Mouse (Mus musculus) thymus, postnatal 0 days (tissue): ENCODE results near the gene Arhgef3. TPM values are rescaled to one million over a fixed set of nuclear protein-coding genes. Genes with fewer than 3 reads are reported as not detected.
"Not testable (repeated sequence)": the region's sequence is repeated elsewhere in the genome, so short reads cannot be mapped to it uniquely, and the experiment has no call there.

ENCODE experiments used
- DNase-seq: peaks from one replicate; pipeline ENCODE4 v3.0.0-alpha.2; 2015; ENCODE audit warnings: low spot score
- polyA plus RNA-seq: library from polyadenylated mRNA; unstranded; fragments of >200 nt; fragmentation: Nextera tagmentation; extraction: Ambion mirVana; gene quantifications from 2 replicates; pipeline ENCODE4 v1.2.1, GENCODE M21; 2015

Arhgef3 gene
- polyA plus RNA-seq, 1 experiment from 2014 or later, result 24.1 TPM

DNA sequence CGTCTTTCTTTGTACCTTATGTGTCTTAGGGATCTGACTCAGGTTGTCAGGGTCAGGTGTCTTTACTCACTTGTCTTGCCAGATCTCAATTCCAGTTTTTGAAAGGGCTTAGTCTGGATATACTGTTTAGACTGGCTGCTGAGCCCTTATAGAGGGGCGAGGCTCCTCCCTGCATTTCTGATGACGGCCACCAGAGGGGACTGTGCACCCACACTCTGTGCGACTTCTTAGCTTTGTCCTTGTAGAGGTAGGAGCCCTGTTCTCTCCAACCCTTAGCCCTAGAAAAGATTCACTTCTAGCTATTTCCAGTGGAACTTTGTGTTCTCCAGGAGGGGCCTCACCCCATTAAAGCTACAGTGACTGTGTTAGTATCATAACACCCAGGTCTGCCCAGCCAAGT, 72.3 kb downstream of the Arhgef3 start:
- DNase-seq, result peak; percentile 84

DNA sequence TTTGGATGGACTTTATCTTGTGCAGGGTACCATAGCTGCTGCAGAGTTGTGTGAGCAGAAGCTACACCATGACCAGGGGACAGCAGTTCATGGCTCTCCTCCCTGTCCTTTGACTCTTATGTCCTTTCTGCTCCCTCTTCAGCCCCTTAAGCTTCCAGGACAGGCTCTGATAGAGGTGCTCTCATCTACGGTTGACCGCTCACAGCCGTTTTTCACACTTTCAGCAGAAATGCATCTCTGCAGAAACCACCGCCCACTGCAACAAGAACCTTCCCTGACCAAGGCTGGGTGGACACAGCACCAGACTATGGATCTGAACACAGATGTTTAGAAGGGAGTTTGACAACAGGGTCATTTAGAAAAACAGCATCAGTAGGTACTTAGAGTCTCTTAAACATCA, 73.2 kb downstream of the Arhgef3 start:
- no peak for DNase-seq

DNA sequence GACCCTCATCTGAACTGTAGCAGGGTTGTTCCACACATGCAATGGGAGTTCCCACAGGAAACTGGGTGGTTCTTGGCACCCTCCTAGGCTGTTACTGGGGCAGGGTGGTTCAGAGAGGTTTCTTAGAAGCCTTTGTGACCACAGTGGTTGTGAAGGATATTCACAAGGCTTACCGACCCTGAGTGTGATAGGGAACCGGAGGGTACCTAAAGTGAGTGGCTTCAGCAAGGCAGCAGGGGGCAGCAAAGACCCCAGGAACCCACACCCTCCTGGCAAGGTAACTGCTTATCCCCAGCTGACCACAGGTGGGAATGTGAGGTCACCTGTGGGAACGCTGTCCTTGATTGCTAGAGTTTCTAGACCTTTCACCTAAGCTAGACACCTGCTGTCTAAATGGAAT, 77.8 kb downstream of the Arhgef3 start:
- DNase-seq, result peak; percentile 64

DNA sequence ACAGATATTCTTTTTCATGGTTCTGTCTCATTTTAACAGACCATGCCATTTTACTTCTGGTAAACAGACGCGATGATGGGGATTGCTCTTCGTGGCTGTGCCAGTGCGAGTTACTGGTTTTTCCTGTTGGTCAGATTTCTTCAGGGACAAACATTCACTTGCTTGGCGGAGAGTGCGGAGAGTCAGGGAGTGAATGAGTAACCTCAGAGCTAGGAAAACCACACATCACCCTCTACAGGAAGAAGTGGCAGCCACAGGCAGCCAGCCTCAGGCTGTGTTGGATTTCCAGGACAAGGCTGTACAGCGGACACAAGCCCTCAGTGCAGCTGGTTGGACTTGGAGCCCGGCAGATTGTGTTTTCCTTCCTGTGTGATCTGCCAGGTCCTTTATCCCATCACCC, 82.3 kb downstream of the Arhgef3 start:
- DNase-seq, result no peak

DNA sequence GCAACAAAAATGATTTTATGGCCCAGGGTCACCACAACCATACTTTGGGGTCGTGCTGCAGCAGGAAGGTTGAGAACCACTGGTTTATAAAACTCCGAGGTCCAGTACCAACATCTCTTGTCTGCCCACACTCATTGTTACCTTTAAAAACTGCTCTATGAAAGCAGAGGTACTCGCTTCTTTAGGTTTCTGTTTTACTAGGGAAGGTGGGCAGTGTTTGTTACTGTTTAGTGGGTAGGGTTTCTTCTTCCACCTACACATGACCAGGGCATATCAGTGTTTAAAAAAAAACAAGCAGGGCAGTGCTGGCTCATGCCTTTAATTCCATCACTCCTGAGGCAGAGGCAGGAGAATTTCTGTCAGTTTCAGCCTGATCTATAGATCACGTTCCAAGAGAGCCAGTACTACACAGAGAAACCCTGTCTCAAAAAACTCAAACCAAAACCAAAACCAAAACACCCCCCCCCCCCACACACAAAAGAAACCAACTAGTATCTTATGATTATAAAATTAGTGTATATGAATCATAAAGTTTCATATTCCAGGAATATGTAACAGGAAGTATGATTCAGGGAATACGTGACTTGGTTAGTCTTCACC, 83.9 kb downstream of the Arhgef3 start:
- DNase-seq, result no peak

DNA sequence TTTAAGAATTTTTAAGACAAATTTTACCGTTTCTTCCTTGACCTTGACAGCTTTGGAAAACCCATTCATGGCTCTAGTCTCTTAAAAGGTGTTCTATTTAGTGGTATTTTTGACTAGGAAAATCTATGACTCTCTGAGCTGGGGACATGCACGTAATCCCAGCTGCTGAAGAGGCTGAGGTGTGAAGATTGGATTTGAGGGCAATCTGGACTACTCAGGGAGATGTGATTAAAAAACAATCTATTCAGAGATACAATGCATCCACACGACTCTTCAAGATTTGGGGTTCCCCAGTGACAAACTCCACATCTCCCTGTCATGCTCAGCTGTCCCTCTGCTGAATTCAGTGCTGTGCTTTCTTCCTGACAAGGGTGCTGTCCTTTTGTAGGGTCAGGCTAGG, 84.4 kb downstream of the Arhgef3 start:
- DNase-seq, result no peak

DNA sequence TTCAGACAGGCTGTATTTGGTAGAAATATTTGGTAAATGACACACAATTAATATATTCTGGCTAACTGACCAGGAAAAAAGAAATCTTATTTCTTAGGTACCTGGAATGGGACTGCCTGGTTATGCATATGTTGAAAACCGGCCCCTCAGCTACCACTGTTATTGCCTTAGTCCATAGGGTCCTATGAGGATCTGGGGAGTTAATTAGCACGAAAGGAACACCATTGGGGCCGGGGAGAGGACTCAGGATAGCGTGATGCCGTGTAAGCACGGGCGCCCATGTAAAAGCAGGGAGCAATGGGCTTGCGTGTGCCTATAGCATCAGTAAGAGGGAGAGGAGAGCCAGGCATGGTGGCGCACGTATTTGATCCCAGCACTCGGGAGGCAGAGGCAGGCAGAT, 85.2 kb downstream of the Arhgef3 start:
- no peak for DNase-seq

DNA sequence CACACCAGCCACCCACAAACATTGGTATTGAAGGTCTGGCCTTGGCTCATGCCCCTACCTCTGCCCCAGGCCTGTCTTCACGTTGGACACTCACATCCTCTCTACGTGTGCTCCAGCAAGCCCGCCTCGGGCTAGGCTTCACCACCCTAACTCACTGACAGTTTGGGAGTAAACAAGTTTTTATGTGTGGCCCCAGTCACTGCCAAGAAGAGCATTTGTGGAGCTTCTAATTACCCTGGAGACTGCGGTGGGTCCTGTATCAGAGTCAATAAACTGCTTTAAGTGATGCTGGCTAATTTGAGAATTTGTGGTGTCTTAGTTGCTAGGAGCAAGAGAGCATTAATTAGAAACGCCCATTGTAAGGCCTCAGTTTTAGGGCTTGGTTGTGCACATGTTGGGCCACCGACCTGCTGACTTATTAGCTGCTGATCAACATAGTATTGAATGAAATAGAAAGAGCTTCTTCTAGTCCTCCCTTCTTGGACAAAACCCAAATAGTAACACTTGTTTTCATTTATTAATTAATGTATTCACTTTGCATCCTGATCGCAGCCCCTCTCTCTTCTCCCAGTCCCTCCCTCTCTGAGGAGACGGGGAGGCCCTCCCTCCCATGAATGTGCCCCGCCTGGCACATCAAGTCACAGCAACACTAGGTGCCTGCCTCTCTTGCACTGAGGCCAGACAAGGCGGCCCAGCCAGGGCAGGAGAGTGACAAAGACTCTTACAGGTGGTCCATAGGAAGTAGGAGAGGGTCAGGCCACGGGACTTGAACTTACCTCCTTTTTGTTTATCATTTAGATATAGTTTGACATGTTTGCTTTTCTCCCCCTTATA, 86.3 kb downstream of the Arhgef3 start:
- no peak for DNase-seq

DNA sequence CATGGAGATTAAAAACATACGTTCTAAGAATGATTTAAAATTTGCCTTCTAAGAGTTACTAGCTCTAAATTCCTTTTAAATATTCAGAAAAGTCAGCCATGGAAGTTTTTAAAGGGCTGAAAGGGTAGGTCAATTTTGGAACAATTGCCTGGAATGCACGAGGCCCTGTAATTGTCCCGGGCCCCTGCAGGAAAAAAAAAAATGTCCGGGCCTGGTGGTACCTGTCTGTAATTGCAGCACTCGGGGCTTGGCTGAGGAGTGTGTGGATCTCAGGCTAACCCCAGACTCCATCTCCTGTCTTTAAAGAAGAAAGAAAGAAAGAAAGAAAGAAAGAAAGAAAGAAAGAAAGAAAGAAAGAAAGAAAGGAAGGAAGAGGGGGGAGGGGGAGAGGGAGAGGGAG, 87.1 kb downstream of the Arhgef3 start:
- DNase-seq, result no peak

DNA sequence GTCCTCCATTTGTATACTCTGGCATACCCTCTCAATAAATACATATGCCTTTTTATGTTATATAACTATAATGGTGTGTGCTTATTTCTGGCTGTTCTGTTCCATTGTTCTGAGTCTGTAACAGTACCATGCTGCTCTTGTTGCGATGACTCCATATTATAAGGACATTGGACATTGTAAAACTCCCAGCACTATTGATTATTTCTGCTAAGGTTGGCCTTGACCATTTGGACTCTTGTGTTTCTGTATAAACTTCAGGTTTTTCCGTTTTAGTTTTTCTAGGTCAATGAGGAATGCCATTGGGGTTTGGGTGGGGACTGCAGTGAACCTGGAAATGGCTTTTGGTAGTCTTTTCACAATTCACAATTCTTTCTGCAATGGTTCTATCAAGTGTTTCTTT, 90.0 kb downstream of the Arhgef3 start:
- DNase-seq, result no peak

DNA sequence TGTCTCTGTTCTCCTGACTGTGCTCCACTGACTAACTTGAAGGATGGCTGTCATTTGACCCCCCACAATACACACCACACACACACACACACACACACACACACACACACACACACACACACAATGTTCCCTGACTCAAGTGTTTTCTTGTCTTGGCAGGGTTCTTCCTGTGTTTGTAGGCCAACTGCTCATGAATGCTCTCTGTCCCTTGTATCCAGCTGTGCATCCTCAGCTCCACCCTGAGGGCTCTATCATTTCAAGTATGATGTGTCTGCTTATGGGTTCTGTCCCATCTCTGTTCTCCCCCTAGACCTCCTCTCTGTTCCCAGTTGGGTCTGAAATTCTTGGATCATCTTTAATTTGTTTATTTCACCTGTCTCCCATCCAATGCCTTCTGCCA, 91.7 kb downstream of the Arhgef3 start:
- DNase-seq, result no peak

DNA sequence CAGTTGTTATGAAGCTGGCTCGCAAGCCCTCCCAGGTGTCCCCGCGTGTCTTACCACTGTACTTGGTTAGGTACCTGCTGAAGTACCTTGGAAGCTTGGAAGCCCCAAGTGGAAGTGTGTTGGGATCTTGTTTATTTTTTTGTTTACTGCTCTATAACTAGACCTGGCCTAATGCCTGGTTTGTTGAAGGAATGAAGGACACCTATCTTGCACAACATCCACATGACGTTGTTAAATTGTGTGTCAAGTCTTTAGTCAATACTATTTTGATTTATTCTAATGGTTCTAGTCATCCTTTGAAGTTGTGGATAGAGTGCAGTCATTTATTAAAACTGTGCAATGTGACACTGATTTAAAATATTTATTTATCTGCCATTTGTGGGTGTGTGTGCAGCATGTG, 94.8 kb downstream of the Arhgef3 start:
- no peak for DNase-seq

DNA sequence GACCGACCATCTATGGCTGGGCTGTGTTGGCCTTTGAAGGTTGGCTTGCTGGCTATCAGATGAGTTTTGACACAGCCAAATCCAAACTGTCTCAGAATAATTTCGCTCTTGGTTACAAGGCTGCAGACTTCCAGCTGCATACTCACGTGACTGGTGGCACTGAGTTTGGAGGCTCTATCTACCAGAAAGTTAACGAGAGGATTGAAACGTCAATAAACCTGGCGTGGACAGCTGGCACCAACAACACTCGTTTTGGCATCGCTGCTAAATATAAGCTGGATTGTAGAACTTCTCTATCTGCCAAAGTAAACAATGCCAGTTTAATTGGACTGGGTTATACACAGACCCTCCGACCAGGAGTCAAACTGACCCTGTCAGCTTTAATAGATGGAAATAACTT, 96.1 kb downstream of the Arhgef3 start:
- DNase-seq, result not testable (repeated sequence)

DNA sequence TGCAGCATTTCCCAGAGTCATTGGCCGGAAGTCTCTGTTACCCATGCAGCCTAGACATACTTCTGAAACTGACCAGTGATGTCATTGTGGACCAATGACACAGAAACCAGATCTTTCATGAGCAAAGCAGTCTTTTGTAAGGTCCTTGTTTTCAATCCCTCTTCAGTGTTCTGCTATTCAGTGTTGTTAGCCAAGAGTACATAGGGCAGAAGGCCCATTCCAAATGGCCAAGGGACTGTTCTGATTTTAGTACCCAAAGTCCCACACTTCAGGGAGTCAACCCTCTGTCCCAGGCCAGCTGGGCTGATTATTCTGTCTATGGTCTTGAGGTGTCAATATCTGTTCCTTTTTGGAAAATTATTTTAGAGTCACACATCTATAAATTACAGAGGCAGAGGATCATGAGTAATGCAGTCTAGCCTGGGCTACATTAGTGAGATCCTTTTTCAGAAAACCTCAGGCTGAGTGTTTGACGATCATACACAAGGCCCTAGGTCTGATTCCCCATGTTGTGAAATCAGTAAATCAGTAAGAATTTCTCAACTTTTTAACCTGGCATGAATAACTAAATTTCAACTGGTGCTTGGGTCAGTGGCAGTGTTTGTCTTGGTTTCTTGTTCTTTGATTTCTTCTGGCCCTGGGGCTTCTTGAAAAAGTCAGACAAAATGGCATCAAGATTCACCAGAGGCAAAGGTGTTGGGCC, 97.2 kb downstream of the Arhgef3 start:
- no peak for DNase-seq

DNA sequence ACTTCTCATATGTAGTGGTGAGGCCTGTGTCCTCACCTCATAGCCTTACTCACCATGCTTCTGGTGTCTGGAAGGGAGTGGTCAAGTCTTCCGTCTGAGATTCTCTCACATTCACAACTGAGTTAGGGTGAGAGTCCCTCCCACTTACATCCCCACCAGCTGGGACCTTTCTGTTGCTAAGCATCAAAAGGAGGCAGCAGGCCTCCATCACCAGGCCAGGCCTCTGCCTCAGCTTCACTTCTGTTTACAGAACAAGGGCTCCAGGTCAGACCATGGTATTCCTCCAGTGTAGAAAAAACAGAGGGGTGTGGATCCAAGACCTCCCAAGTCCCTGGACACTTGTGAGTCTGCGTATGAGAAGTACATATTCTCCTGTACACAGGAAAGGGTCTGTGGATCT, 99.5 kb downstream of the Arhgef3 start:
- no peak for DNase-seq

DNA sequence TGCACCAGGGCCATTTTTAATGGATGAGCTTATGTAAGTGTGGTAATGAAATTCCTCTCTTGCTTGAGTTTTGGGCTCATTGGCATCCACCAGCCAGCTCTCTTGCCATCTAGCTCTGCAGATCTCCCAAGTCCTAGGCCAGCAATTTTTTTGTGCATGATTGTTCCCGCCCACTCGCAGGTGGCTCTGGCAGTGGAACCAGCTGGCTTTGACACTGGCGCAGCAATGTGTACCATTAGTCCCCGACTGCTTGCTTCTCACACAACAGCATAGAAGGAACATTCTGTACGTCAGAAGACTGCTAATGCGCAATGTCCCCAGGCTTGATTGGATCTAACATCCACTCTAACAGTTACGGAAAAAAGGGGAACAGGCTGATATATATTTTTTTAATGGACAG, 105.0 kb downstream of the Arhgef3 start:
- peak; percentile 53 for DNase-seq

DNA sequence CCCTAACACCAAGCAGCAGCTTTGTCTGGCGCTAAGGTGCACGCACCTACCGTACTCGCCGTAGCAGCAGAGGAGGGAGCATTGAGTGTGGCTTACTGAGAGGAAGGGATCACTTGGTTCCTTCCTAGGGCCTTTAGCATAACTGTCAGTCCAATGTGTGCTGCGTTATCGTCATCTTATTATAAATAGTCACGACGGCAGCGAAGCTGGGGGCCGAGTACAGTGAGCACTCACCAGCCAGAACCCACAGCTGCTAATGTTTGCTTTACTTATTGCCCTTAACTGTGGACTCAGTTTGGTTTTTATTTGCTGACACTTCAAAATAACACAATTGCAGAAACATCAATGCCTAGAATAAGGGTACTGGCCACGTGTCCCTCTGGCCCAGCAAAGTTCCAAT, 105.6 kb downstream of the Arhgef3 start:
- no peak for DNase-seq

DNA sequence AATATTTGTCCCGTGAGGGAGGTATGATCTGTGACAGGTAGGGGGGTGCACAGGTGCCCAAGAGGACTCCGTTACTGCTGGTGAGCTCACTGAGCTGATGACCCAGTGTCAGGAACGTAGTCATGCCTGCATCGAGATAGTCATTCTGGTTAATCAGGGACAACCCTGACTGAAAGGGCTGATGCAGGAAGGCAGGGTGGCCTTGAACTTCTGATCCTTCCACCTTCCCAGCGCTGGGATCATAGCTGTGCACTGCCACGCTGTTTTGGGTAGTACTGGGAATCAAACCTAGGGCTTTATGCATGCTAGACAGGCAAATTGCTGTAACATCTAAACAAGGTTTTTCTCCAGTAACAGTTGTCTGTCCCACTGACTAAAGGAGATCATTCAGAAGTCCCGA, 109.9 kb downstream of the Arhgef3 start:
- no peak for DNase-seq

DNA sequence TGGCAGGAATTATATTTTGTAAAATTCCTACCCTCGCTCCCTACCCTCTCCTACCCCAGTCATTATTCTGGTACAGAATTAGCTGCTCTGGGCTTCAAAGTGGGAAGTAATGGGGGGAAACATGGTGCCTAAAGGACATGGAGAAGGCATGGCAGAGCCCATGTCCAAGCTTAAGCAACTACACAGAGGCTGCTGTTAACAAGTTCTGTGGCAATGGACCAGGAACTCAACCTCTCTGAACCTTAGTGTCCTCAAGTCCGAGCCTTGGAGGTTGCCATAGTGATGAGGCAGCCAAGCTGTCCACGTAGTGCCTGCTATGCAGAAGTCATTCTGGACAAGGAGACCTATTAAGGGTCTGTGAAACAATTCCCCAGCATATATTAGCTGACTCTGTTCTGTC, 111.6 kb downstream of the Arhgef3 start:
- DNase-seq, result no peak

DNA sequence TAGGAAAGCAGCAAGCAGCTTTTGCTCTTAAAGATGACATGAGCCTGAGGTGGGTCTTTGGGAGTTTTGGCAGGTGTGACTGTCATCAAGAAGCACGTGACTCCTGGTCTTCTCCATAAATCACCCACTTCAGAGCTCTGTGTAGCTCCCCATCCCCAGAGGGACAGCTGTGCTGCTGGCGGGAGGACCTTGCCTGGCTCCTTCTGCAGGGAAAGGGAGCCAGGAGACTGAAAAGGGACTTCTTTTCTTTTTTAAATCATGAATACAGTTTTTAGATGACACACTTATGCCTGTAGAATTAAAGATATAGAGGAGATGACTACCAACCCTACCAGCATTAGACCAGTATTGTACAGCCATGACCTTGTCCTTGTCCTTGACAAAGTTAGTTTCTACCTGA, 113.6 kb downstream of the Arhgef3 start:
- no peak for DNase-seq

DNA sequence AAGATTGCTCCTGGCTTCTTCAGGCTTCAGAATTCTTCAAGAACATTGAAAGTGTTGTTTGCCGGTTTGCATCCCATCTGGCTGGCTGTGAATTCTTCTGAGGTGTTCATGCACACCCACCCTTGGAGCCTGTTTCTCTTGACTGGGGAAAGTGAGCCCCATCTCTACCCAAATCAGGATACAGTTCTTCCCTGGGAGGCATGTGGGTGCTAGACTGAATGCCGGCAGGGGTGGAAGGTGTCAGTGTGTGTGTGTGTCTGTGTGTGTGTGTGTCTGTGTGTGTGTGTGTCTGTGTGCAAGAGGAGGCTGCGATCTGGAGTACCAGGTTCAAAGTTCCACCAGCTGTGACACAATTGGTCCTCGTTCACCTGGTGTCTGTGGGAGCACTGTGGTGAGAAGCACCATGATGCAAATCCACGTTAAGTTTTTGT, 114.3 kb downstream of the Arhgef3 start:
- peak; percentile 65 for DNase-seq

DNA sequence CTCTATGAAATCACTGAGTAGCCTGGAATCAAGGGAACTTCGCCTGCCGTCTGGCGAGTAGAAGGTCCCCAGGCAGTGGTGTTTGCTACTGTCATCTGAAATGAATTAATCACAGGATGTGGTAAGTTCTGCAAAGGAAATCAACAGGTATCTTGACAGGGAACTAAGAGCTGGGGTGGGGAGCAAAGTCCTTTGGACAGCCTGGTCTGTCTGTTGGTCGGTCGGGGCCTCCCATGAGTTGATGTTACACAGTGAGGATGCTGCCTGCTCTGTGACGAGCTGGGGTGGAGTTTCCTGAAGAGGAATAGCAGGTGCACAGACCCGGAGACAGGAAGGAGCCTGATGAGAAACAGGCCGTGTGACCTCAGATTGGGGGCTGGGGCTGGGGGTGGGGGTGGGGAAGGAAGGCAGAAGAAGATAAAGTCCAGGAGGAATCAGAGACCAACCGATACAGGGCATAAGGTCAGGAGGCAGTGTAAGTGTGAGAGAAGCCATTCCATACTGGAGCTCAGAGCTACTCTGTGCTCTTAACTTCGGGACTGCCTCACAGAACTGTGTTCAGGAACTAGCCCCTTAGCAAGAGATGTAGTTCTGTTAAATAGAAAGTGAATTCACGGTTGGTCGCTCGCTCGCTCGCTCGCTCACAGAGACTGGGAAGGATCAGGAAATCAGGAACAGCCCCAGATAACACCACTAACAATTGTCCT, 114.9 kb downstream of the Arhgef3 start:
- peak; percentile 80 for DNase-seq
